Comparison of ENCODE assay signal across 8 mouse cellular contexts in genomic region chr8:71671549-71671965, GRCm38 (mm10). TPM values are rescaled to one million over a fixed set of nuclear protein-coding genes. Genes with fewer than 3 reads are reported as not detected.
A peak's percentile ranks its signal among the peaks of the same experiment; 100 is the strongest.
DNase-seq lines count a peak whose midpoint lies in the region; ATAC-seq and TF ChIP-seq lines count a peak whose summit lies in the region.

Gene Unc13a (minus strand): TSS chr8:71671757.

- in situ Hi-C loops in ES-E14 (cut with MboI; ENCODE audit: low sequenced_read_pairs in 2 of 2, unreplicated experiment in 2 of 2): no loop called here

- WGBS in forebrain, embryonic 16.5 days: 0% methylated on average over 42 of the region's 42 CpGs
- under 1% methylated on average over 42 of the region's 42 CpGs for WGBS in lung, adult 2 months
- under 1% methylated on average over 42 of the region's 42 CpGs for WGBS in neural tube, embryonic 15.5 days

- TF ChIP-seq POLR2A in lung, adult 2 months (IDR thresholded peaks at IDR 0.05; ENCODE audit: borderline replicate concordance, extremely low read depth, low read depth, low read length): peak; percentile 35; the same call in 1 of the 2 replicates

- no peaks in the 10 kb centered on the region for H3K27me3 ChIP-seq in forebrain, embryonic 16.5 days (replicated peaks; ENCODE audit: control insufficient read depth, insufficient read depth, low read length)
- peaks cover 9% of the 10 kb centered on the region; the same call in 1 of the 2 replicates for H3K27me3 ChIP-seq in neural tube, embryonic 15.5 days (replicated peaks)

- 0 out of 2 replicates have a peak, but pooled peaks have one; percentile 10 for TF ChIP-seq CTCF in layer of hippocampus, adult 2 months (conservative IDR thresholded peaks at IDR 0.05)
- no peak for TF ChIP-seq CTCF in lung, adult 2 months (IDR thresholded peaks at IDR 0.05; ENCODE audit: insufficient read depth, low read length)

- peak within 1 kb of the TSS; percentile 84 for H3K4me2 ChIP-seq in forebrain, embryonic 16.5 days (ENCODE audit: low read length)
- H3K4me2 ChIP-seq in neural tube, embryonic 15.5 days: peak within 1 kb of the TSS; percentile 67

- H3K4me3 ChIP-seq in ES-E14 (ENCODE audit: insufficient read depth in 1 of 2, low read depth in 1 of 2, low read length in 2 of 2, poor library complexity in 1 of 2, severe bottlenecking in 1 of 2): peak within 1 kb of the TSS; percentile 84 to 89
- peak within 1 kb of the TSS; percentile 68 for H3K4me3 ChIP-seq in forebrain, embryonic 16.5 days (replicated peaks; ENCODE audit: low read length)
- H3K4me3 ChIP-seq in layer of hippocampus, adult 2 months: peak within 1 kb of the TSS; percentile 87
- H3K4me3 ChIP-seq in lung, adult 2 months (replicated peaks; ENCODE audit: extremely low read depth, low read depth, low read length): peak within 1 kb of the TSS; percentile 50
- peak within 1 kb of the TSS; percentile 81 for H3K4me3 ChIP-seq in neural tube, embryonic 15.5 days (replicated peaks)

- intact Hi-C loops in heart, postnatal 36 days (cut with DNase I): no loop called here

- peak within 1 kb of the TSS; percentile 84 for H3K27ac ChIP-seq in ES-E14 (ENCODE audit: insufficient read depth, low read depth, low read length, poor library complexity, severe bottlenecking)
- peak within 1 kb of the TSS; percentile 88 for H3K27ac ChIP-seq in forebrain, embryonic 16.5 days (ENCODE audit: low read length)
- H3K27ac ChIP-seq in layer of hippocampus, adult 2 months: peak within 1 kb of the TSS; percentile 98
- peak within 1 kb of the TSS; percentile 92 for H3K27ac ChIP-seq in neural tube, embryonic 15.5 days (replicated peaks)

- peaks cover 2 to 45% of the 10 kb centered on the region in 2 experiments; a peak in 3 of 4 replicates for H3K4me1 ChIP-seq in ES-E14 (ENCODE audit: control insufficient read depth in 2 of 2, insufficient read depth in 2 of 2, low read length in 2 of 2, poor library complexity in 1 of 2)
- peaks cover 46% of the 10 kb centered on the region for H3K4me1 ChIP-seq in forebrain, embryonic 16.5 days (replicated peaks; ENCODE audit: control insufficient read depth, insufficient read depth, low read length)
- peaks cover 3% of the 10 kb centered on the region; the same call in 1 of the 2 replicates for H3K4me1 ChIP-seq in lung, adult 2 months (ENCODE audit: control insufficient read depth, insufficient read depth, low read length)
- H3K4me1 ChIP-seq in neural tube, embryonic 15.5 days: peaks cover 54% of the 10 kb centered on the region

- no peaks in the 10 kb centered on the region for H3K36me3 ChIP-seq in ES-E14 (ENCODE audit: control insufficient read depth, insufficient read depth, low read length, poor library complexity, severe bottlenecking)
- H3K36me3 ChIP-seq in forebrain, embryonic 16.5 days (ENCODE audit: control insufficient read depth, insufficient read depth): no peaks in the 10 kb centered on the region
- no peaks in the 10 kb centered on the region for H3K36me3 ChIP-seq in neural tube, embryonic 15.5 days

- no peak for DNase-seq in ES-E14 (ENCODE audit: low read depth, low spot score)
- DNase-seq in cerebellum, adult 11-12 months: peak; percentile 94
- peak; percentile 92 to 96 for DNase-seq in heart, postnatal 36 days
- DNase-seq in layer of hippocampus, adult 2 months (ENCODE audit: low spot score in 2 of 2): peak; percentile 89 to 93
- peak; percentile 90 for DNase-seq in lung, adult 2 months
- peak; percentile 98 for DNase-seq in testis, postnatal 10 days (ENCODE audit: low spot score)

- no peaks in the 10 kb centered on the region for H3K9me3 ChIP-seq in ES-E14 (ENCODE audit: control insufficient read depth, insufficient read depth, low read depth, low read length)
- H3K9me3 ChIP-seq in forebrain, embryonic 16.5 days (ENCODE audit: control insufficient read depth, low read length): no peaks in the 10 kb centered on the region
- no peaks in the 10 kb centered on the region for H3K9me3 ChIP-seq in neural tube, embryonic 15.5 days (replicated peaks)

- peak; percentile 72 for ATAC-seq in forebrain, embryonic 16.5 days
- ATAC-seq in neural tube, embryonic 15.5 days (ENCODE audit: low FRiP score): peak; percentile 77

- peak within 1 kb of the TSS; percentile 78 for H3K9ac ChIP-seq in ES-E14 (ENCODE audit: insufficient read depth, low read depth, low read length, poor library complexity, severe bottlenecking)
- peak within 1 kb of the TSS; percentile 71 for H3K9ac ChIP-seq in forebrain, embryonic 16.5 days (replicated peaks; ENCODE audit: low read depth, low read length)
- H3K9ac ChIP-seq in neural tube, embryonic 15.5 days (replicated peaks): peak within 1 kb of the TSS; percentile 71

TF ChIP-seq in ES-E14, 5 proteins besides CTCF, POLR2A, EP300 and RAD21:
- TF ChIP-seq CHD2 (IDR thresholded peaks at IDR 0.05; ENCODE audit: low read depth, low read length) (no peak), ZNF384 (IDR thresholded peaks at IDR 0.05; ENCODE audit: low read depth, low read length) (no peak), ZC3H11A (IDR thresholded peaks at IDR 0.05; ENCODE audit: borderline replicate concordance, low read depth, low read length) (no peak), MAFK (IDR thresholded peaks at IDR 0.05; ENCODE audit: insufficient read depth, low read depth, low read length) (no peak), HCFC1 (IDR thresholded peaks at IDR 0.05; ENCODE audit: borderline replicate concordance, insufficient read depth, low read length) (no peak)

RNA-seq across cellular contexts. Expression of gene Unc13a, which starts in this region (rescaled TPM):
- 3.0 and 9.1 TPM in 2 replicates for total RNA-seq in ES-E14 (2012; rRNA removed)
- polyA plus RNA-seq in forebrain, embryonic 16.5 days (2015; fragmentation: Nextera tagmentation; extraction: Ambion mirVana): 23.1 and 33.6 TPM in 2 replicates
- total RNA-seq in heart, postnatal 36 days (2021): under 1 TPM; 0.49 to 0.64 TPM
- total RNA-seq in layer of hippocampus, adult 2 months (2021): 100 to 1,000 TPM; 263 to 264 TPM
- 0.25 and 0.32 TPM in 2 replicates for polyA plus RNA-seq in lung, adult 2 months (2012; rRNA removed)
- 18.1 and 22.2 TPM in 2 replicates for polyA plus RNA-seq in neural tube, embryonic 15.5 days (2015; fragmentation: Nextera tagmentation; extraction: Ambion mirVana)

Comparison
In these comparisons a context has a peak if more than half of its experiments do, and no peak if none do; other contexts are left out.
1. RNA of gene Unc13a (total RNA-seq): 263 to 264 TPM in layer of hippocampus, adult 2 months; 3.0 to 9.1 TPM in ES-E14 and 0.49 to 0.64 TPM in heart, postnatal 36 days; every median in the first group is over 10 times any median in the second.
2. RNA of gene Unc13a (polyA plus RNA-seq): 23.1 to 33.6 TPM in forebrain, embryonic 16.5 days and 18.1 to 22.2 TPM in neural tube, embryonic 15.5 days; 0.25 to 0.32 TPM in lung, adult 2 months; every median in the first group is over 10 times any median in the second.
3. Peak in DNase-seq in heart, postnatal 36 days; RNA of the gene not detected or under 1 TPM.
4. Peak in DNase-seq and H3K4me3 ChIP-seq in lung, adult 2 months; RNA of the gene not detected or under 1 TPM.
5. Peak in every context shown above with its lines, with median percentiles within 50 percentile points of each other: H3K27ac ChIP-seq, H3K4me3 ChIP-seq and H3K9ac ChIP-seq.